Mouse (Mus musculus): Measurements from ENCODE around the gene Ubap1l.

DNA sequence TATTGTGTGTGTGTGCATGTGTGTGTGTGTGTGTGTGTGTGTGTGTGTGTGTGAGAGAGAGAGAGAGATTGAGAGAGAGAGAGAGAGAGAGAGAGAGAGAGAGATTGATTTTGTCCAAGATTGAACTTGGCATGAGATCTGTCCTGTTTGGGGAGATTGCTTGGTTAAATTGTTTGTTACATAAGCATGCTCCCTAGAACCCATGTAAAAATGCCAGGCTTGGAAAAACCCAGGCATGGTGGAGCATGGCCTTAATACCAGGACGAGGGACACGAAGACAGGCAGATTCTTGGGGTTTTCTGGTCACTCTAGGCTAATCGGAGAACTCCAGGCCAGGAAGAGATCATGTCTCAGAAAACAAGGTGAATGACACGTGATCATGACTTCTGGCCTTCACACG, 67.2 kb downstream of the Ubap1l start:
- no peak for TF ChIP-seq CTCF (IDR thresholded peaks at IDR 0.05; ENCODE audit: low read depth)
- TF ChIP-seq EP300 (optimal IDR thresholded peaks at IDR 0.05) = no peak

Measured in stomach, postnatal 0 days (tissue).